Mouse (Mus musculus) ES-CJ7 (cell line): ENCODE measurements around the gene Rps6ka1.

Source experiments
- DNase-seq: peaks from one replicate; pipeline ENCODE4 v3.0.0; 2011; ENCODE audit warnings: low read depth, low spot score

Rps6ka1 gene

GRCm38 (mm10) chr4:133825731-133826130 lies 61.9 kb downstream of the Rps6ka1 start:
- DNase-seq: peak; percentile 0

- DNase-seq: peak; percentile 50
These were observed 66.6 kb downstream of the Rps6ka1 start for GRCm38 (mm10) chr4:133820806-133821560.

GRCm38 (mm10) chr4:133820166-133820565 lies 67.4 kb downstream of the Rps6ka1 start:
- peak; percentile 1 for DNase-seq

GRCm38 (mm10) chr4:133817356-133817755 lies 70.2 kb downstream of the Rps6ka1 start:
- DNase-seq: peak; percentile 58

GRCm38 (mm10) chr4:133816504-133816875 lies 71.1 kb downstream of the Rps6ka1 start:
- DNase-seq: no peak

GRCm38 (mm10) chr4:133815635-133816503 lies 71.7 kb downstream of the Rps6ka1 start:
- DNase-seq: peak; percentile 97

- DNase-seq: peak; percentile 21
These were observed 72.6 kb downstream of the Rps6ka1 start for GRCm38 (mm10) chr4:133814804-133815515.

- peak; percentile 91 for DNase-seq
These were observed 73.4 kb downstream of the Rps6ka1 start for GRCm38 (mm10) chr4:133813992-133814803.

GRCm38 (mm10) chr4:133813174-133813991 lies 74.2 kb downstream of the Rps6ka1 start:
- DNase-seq: peak; percentile 92

GRCm38 (mm10) chr4:133804401-133805263 lies 83.0 kb downstream of the Rps6ka1 start:
- DNase-seq: peak; percentile 41

GRCm38 (mm10) chr4:133800589-133800988 lies 87.0 kb downstream of the Rps6ka1 start:
- DNase-seq: no peak
